Mouse (Mus musculus): ENCODE measurements around the gene Dpf3.

DNA sequence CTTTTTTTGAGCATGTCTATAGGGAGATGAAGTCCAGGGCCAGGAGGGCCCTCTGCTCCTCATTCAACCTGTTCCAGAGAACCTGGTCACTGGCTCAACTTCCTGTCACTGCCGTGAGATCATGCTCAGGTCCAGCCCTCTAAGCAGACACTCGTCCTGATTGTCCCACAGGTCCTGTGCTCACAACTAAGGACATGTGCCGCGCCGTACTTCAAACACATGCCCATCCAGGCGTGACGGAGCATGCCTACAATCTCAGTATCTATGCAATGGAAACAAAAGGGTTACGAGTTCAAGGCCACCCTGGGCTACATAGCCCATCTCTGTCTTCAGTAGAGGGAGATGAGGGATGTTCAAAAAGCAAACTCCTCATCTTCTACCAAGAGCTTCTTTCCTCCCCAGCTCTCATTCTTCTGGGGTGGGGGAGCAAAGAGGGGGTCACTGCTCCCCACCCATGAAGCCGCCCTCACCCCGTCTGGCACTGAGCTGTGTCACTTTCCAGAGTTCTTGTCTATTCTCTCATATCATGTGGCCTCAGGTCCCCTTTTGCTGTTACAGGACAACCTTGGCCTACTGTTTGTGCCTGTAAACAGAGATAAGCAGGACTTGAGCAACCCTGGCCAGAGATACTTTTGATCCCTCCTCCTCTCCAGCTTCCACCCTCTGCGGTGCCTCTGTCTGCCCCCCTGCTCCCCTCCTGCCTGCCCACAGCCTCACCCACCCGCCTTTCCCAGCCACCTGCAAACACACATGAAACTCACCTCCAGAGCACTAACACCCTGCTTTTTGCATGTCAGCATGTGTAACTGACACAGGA lies 112.3 kb downstream of the Dpf3 start:
- no peak for TF ChIP-seq EP300 (IDR thresholded peaks at IDR 0.05; ENCODE audit: low read depth)
- no peak for TF ChIP-seq CTCF (IDR thresholded peaks at IDR 0.05; ENCODE audit: low read depth)
